Mouse (Mus musculus): ENCODE measurements around the gene Flii.

Flii gene

GRCm38 (mm10) chr11:60712639-60713255 is 14.3 kb downstream of the Flii start:
- DNase-seq (ENCODE audit: low spot score), result no peak

- no peak for DNase-seq (ENCODE audit: low spot score)
Observed at GRCm38 (mm10) chr11:60712040-60712439, 15.0 kb downstream of the Flii start.

- no peak for DNase-seq (ENCODE audit: low spot score)
Observed at GRCm38 (mm10) chr11:60711218-60711617, 15.8 kb downstream of the Flii start.

GRCm38 (mm10) chr11:60709481-60710465 is 17.3 kb downstream of the Flii start:
- DNase-seq (ENCODE audit: low spot score), result no peak

- no peak for DNase-seq (ENCODE audit: low spot score)
Observed at GRCm38 (mm10) chr11:60708631-60709030, 18.4 kb downstream of the Flii start.

GRCm38 (mm10) chr11:60707672-60708071 is 19.4 kb downstream of the Flii start:
- DNase-seq (ENCODE audit: low spot score), result peak; percentile 41

- no peak for DNase-seq (ENCODE audit: low spot score)
Observed at GRCm38 (mm10) chr11:60706696-60707480, 20.2 kb downstream of the Flii start.

- no peak for DNase-seq (ENCODE audit: low spot score)
Observed at GRCm38 (mm10) chr11:60706076-60706475, 21.0 kb downstream of the Flii start.

- DNase-seq (ENCODE audit: low spot score), result no peak
Observed at GRCm38 (mm10) chr11:60705255-60705654, 21.8 kb downstream of the Flii start.

GRCm38 (mm10) chr11:60704023-60704880 is 22.8 kb downstream of the Flii start:
- no peak for DNase-seq (ENCODE audit: low spot score)

- no peak for DNase-seq (ENCODE audit: low spot score)
Observed at GRCm38 (mm10) chr11:60703131-60703530, 23.9 kb downstream of the Flii start.

- DNase-seq (ENCODE audit: low spot score), result no peak
Observed at GRCm38 (mm10) chr11:60701611-60702010, 25.5 kb downstream of the Flii start.

- DNase-seq (ENCODE audit: low spot score), result no peak
Observed at GRCm38 (mm10) chr11:60700320-60701185, 26.5 kb downstream of the Flii start.

- peak; percentile 68 for DNase-seq (ENCODE audit: low spot score)
Observed at GRCm38 (mm10) chr11:60699524-60700075, 27.5 kb downstream of the Flii start, which contains the start of gene Llgl1. Gene Llgl1 (plus strand): TSS chr11:60699723.

- DNase-seq (ENCODE audit: low spot score), result peak; percentile 56
Observed at GRCm38 (mm10) chr11:60698806-60699523, 28.1 kb downstream of the Flii start.

- no peak for DNase-seq (ENCODE audit: low spot score)
Observed at GRCm38 (mm10) chr11:60697561-60697960, 29.5 kb downstream of the Flii start.

- no peak for DNase-seq (ENCODE audit: low spot score)
Observed at GRCm38 (mm10) chr11:60696165-60696564, 30.9 kb downstream of the Flii start.
